Mouse (Mus musculus): ENCODE measurements around the gene Tmem132c.

DNA sequence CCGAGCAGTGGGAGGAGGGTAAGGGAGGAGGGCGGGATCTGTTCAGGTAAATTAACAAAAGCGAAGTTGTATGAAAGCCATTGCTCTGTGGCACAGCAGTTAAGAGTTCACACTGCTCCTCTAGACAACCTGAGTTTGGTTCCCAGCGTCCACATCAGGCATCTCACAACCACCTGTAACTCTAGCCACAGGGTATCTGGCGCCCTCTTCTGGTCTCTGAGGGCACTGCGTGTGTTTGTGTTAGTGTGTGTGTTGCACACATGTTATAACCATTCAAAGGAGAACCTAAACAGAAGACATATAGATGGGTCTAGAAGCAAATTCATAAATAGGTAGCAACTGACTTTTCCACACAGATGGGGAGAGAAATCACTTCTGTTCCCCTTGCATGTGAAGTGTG, 245.6 kb downstream of the Tmem132c start:
- TF ChIP-seq TCF12 (IDR thresholded peaks at IDR 0.05; ENCODE audit: insufficient read depth, poor library complexity, severe bottlenecking) = no peak
- no peak for TF ChIP-seq POLR2AphosphoS2 (IDR thresholded peaks at IDR 0.05; ENCODE audit: insufficient read length, low read depth)
- no peak for TF ChIP-seq POLR2A (IDR thresholded peaks at IDR 0.05; ENCODE audit: insufficient read length, low read depth)
- TF ChIP-seq MYOG (IDR thresholded peaks at IDR 0.05; ENCODE audit: control insufficient read depth in 1 of 3, insufficient read depth in 1 of 3, insufficient read length in 2 of 3, low read depth in 2 of 3) = no peak
- no peak for TF ChIP-seq E2F4 (IDR thresholded peaks at IDR 0.05; ENCODE audit: insufficient read depth)
- TF ChIP-seq MAX (IDR thresholded peaks at IDR 0.05; ENCODE audit: low read depth) = no peak
- no peak for TF ChIP-seq USF1 (IDR thresholded peaks at IDR 0.05; ENCODE audit: low read depth)
- no peak for TF ChIP-seq CEBPB (IDR thresholded peaks at IDR 0.05; ENCODE audit: insufficient read depth, poor library complexity, severe bottlenecking)

All from myocyte (in vitro differentiated cells).